Mouse (Mus musculus): Measurements from ENCODE around the gene Tssk2. TPM values are rescaled to one million over a fixed set of nuclear protein-coding genes. Genes with fewer than 3 reads are reported as not detected.
A peak's percentile ranks its signal among the peaks of the same experiment; 100 is the strongest.

Tssk2 gene
- polyA plus RNA-seq, 1 experiment from 2014 or later, result 0.11 TPM

- Histone ChIP-seq H3K27me3 (replicated peaks; ENCODE audit: control insufficient read depth, insufficient read depth, low read length) (no peaks in the 10 kb centered on the region), H3K4me3 (ENCODE audit: low read length) (no peak overlapping the region), H3K4me2 (ENCODE audit: low read length) (no peak overlapping the region), H3K4me1 (ENCODE audit: control insufficient read depth, insufficient read depth, low read depth, low read length) (no peaks in the 10 kb centered on the region), H3K9me3 (ENCODE audit: control insufficient read depth, low read length) (no peaks in the 10 kb centered on the region), H3K27ac (ENCODE audit: low read depth, low read length) (no peak overlapping the region), H3K36me3 (ENCODE audit: control insufficient read depth, insufficient read depth, low read length) (peaks cover 13% of the 10 kb centered on the region), H3K9ac (ENCODE audit: low read depth, low read length) (no peak overlapping the region)
- WGBS, result 92% methylated on average over 5 of the region's 5 CpGs
- ATAC-seq, result no peak
These were observed 27.2 kb upstream of the Tssk2 start for GRCm38 (mm10) chr16:17871248-17871647.

- Histone ChIP-seq H3K4me3 (ENCODE audit: low read length) (no peak overlapping the region), H3K9me3 (ENCODE audit: control insufficient read depth, low read length) (no peaks in the 10 kb centered on the region), H3K36me3 (ENCODE audit: control insufficient read depth, insufficient read depth, low read length) (peaks cover 15% of the 10 kb centered on the region), H3K4me2 (ENCODE audit: low read length) (no peak overlapping the region), H3K27me3 (replicated peaks; ENCODE audit: control insufficient read depth, insufficient read depth, low read length) (no peaks in the 10 kb centered on the region), H3K4me1 (ENCODE audit: control insufficient read depth, insufficient read depth, low read depth, low read length) (no peaks in the 10 kb centered on the region), H3K27ac (ENCODE audit: low read depth, low read length) (no peak overlapping the region), H3K9ac (ENCODE audit: low read depth, low read length) (no peak overlapping the region)
- WGBS, result 69% methylated on average over 4 of the region's 4 CpGs
- ATAC-seq, result no peak
These were observed 25.4 kb upstream of the Tssk2 start for GRCm38 (mm10) chr16:17872995-17873394.

GRCm38 (mm10) chr16:17875174-17875573, 23.3 kb upstream of the Tssk2 start:
- no peaks in the 10 kb centered on the region for H3K27me3 ChIP-seq (replicated peaks; ENCODE audit: control insufficient read depth, insufficient read depth, low read length)
- no peak overlapping the region for H3K27ac ChIP-seq (ENCODE audit: low read depth, low read length)
- no peak overlapping the region for H3K9ac ChIP-seq (ENCODE audit: low read depth, low read length)
- 89% methylated on average over 4 of the region's 4 CpGs for WGBS
- no peak overlapping the region for H3K4me3 ChIP-seq (ENCODE audit: low read length)
- H3K4me2 ChIP-seq (ENCODE audit: low read length), result no peak overlapping the region
- no peaks in the 10 kb centered on the region for H3K4me1 ChIP-seq (ENCODE audit: control insufficient read depth, insufficient read depth, low read depth, low read length)
- H3K36me3 ChIP-seq (ENCODE audit: control insufficient read depth, insufficient read depth, low read length), result peaks cover 15% of the 10 kb centered on the region
- no peaks in the 10 kb centered on the region for H3K9me3 ChIP-seq (ENCODE audit: control insufficient read depth, low read length)
- ATAC-seq, result no peak

- Histone ChIP-seq H3K4me1 (ENCODE audit: control insufficient read depth, insufficient read depth, low read depth, low read length) (no peaks in the 10 kb centered on the region), H3K27ac (ENCODE audit: low read depth, low read length) (no peak overlapping the region), H3K27me3 (replicated peaks; ENCODE audit: control insufficient read depth, insufficient read depth, low read length) (no peaks in the 10 kb centered on the region), H3K9me3 (ENCODE audit: control insufficient read depth, low read length) (no peaks in the 10 kb centered on the region), H3K36me3 (ENCODE audit: control insufficient read depth, insufficient read depth, low read length) (peaks cover 11% of the 10 kb centered on the region; the same call in 1 of the 2 replicates), H3K9ac (ENCODE audit: low read depth, low read length) (no peak overlapping the region), H3K4me3 (ENCODE audit: low read length) (no peak overlapping the region), H3K4me2 (ENCODE audit: low read length) (no peak overlapping the region)
- WGBS, result 97% methylated on average over 1 of the region's 1 CpGs
- no peak for ATAC-seq
These were observed 22.3 kb upstream of the Tssk2 start for GRCm38 (mm10) chr16:17876096-17876495.

GRCm38 (mm10) chr16:17879571-17879970, 18.9 kb upstream of the Tssk2 start:
- 91% methylated on average over 4 of the region's 4 CpGs for WGBS
- ATAC-seq, result no peak
- no peak overlapping the region for H3K27ac ChIP-seq (ENCODE audit: low read depth, low read length)
- no peaks in the 10 kb centered on the region for H3K9me3 ChIP-seq (ENCODE audit: control insufficient read depth, low read length)
- no peak overlapping the region for H3K9ac ChIP-seq (ENCODE audit: low read depth, low read length)
- H3K4me3 ChIP-seq (ENCODE audit: low read length), result no peak overlapping the region
- H3K4me2 ChIP-seq (ENCODE audit: low read length), result no peak overlapping the region
- no peaks in the 10 kb centered on the region for H3K27me3 ChIP-seq (replicated peaks; ENCODE audit: control insufficient read depth, insufficient read depth, low read length)
- no peaks in the 10 kb centered on the region for H3K4me1 ChIP-seq (ENCODE audit: control insufficient read depth, insufficient read depth, low read depth, low read length)
- 0 out of 2 replicates have a peak, but pooled peaks cover 2% of the 10 kb centered on the region for H3K36me3 ChIP-seq (ENCODE audit: control insufficient read depth, insufficient read depth, low read length)

- no peak overlapping the region for H3K9ac ChIP-seq (ENCODE audit: low read depth, low read length)
- no peak for ATAC-seq
- no peaks in the 10 kb centered on the region for H3K27me3 ChIP-seq (replicated peaks; ENCODE audit: control insufficient read depth, insufficient read depth, low read length)
- H3K9me3 ChIP-seq (ENCODE audit: control insufficient read depth, low read length), result no peaks in the 10 kb centered on the region
- no peak overlapping the region for H3K27ac ChIP-seq (ENCODE audit: low read depth, low read length)
- H3K36me3 ChIP-seq (ENCODE audit: control insufficient read depth, insufficient read depth, low read length), result 0 out of 2 replicates have a peak, but pooled peaks cover under 1% of the 10 kb centered on the region
- H3K4me2 ChIP-seq (ENCODE audit: low read length), result no peak overlapping the region
- peaks cover 7% of the 10 kb centered on the region for H3K4me1 ChIP-seq (ENCODE audit: control insufficient read depth, insufficient read depth, low read depth, low read length)
- H3K4me3 ChIP-seq (ENCODE audit: low read length), result no peak overlapping the region
These were observed 16.2 kb upstream of the Tssk2 start for GRCm38 (mm10) chr16:17882196-17882595.

GRCm38 (mm10) chr16:17884116-17884515, 14.3 kb upstream of the Tssk2 start:
- no peak overlapping the region for H3K4me3 ChIP-seq (ENCODE audit: low read length)
- no peak overlapping the region for H3K4me2 ChIP-seq (ENCODE audit: low read length)
- no peaks in the 10 kb centered on the region for H3K36me3 ChIP-seq (ENCODE audit: control insufficient read depth, insufficient read depth, low read length)
- no peak for ATAC-seq
- no peaks in the 10 kb centered on the region for H3K27me3 ChIP-seq (replicated peaks; ENCODE audit: control insufficient read depth, insufficient read depth, low read length)
- H3K27ac ChIP-seq (ENCODE audit: low read depth, low read length), result no peak overlapping the region
- H3K4me1 ChIP-seq (ENCODE audit: control insufficient read depth, insufficient read depth, low read depth, low read length), result peaks cover 7% of the 10 kb centered on the region
- H3K9me3 ChIP-seq (ENCODE audit: control insufficient read depth, low read length), result no peaks in the 10 kb centered on the region
- H3K9ac ChIP-seq (ENCODE audit: low read depth, low read length), result no peak overlapping the region
- 90% methylated on average over 6 of the region's 6 CpGs for WGBS

GRCm38 (mm10) chr16:17889689-17890341, 8.6 kb upstream of the Tssk2 start:
- peaks cover 24% of the 10 kb centered on the region for H3K4me1 ChIP-seq (ENCODE audit: control insufficient read depth, insufficient read depth, low read depth, low read length)
- WGBS, result 77% methylated on average over 6 of the region's 6 CpGs
- H3K27ac ChIP-seq (ENCODE audit: low read depth, low read length), result no peak overlapping the region
- peak overlapping the region; percentile 98 for H3K4me3 ChIP-seq (ENCODE audit: low read length)
- ATAC-seq, result no peak
- no peaks in the 10 kb centered on the region for H3K36me3 ChIP-seq (ENCODE audit: control insufficient read depth, insufficient read depth, low read length)
- H3K4me2 ChIP-seq (ENCODE audit: low read length), result peak overlapping the region; percentile 93
- H3K9ac ChIP-seq (ENCODE audit: low read depth, low read length), result peak overlapping the region; percentile 99
- H3K27me3 ChIP-seq (replicated peaks; ENCODE audit: control insufficient read depth, insufficient read depth, low read length), result no peaks in the 10 kb centered on the region
- H3K9me3 ChIP-seq (ENCODE audit: control insufficient read depth, low read length), result no peaks in the 10 kb centered on the region

- Histone ChIP-seq H3K9ac (ENCODE audit: low read depth, low read length) (peak overlapping the region; percentile 99), H3K27ac (ENCODE audit: low read depth, low read length) (no peak overlapping the region), H3K4me2 (ENCODE audit: low read length) (peak overlapping the region; percentile 93), H3K9me3 (ENCODE audit: control insufficient read depth, low read length) (no peaks in the 10 kb centered on the region), H3K36me3 (ENCODE audit: control insufficient read depth, insufficient read depth, low read length) (no peaks in the 10 kb centered on the region), H3K4me1 (ENCODE audit: control insufficient read depth, insufficient read depth, low read depth, low read length) (peaks cover 24% of the 10 kb centered on the region), H3K27me3 (replicated peaks; ENCODE audit: control insufficient read depth, insufficient read depth, low read length) (no peaks in the 10 kb centered on the region), H3K4me3 (ENCODE audit: low read length) (peak overlapping the region; percentile 98)
- no peak for ATAC-seq
- 37% methylated on average over 2 of the region's 2 CpGs for WGBS
These were observed 8.1 kb upstream of the Tssk2 start for GRCm38 (mm10) chr16:17890342-17890727.

Measured in hindbrain, embryonic 16.5 days (tissue).